Mouse (Mus musculus): ENCODE results near the gene Mapt. TPM values are rescaled to one million over a fixed set of nuclear protein-coding genes. Genes with fewer than 3 reads are reported as not detected.
A peak's percentile ranks its signal among the peaks of the same experiment; 100 is the strongest.

The Mapt gene
- polyA plus RNA-seq, 1 experiment from 2014 or later = 14.7 TPM

GRCm38 (mm10) chr11:104309377-104310225 lies 78.4 kb downstream of the Mapt start:
- Histone ChIP-seq H3K4me3 (peak overlapping the region; percentile 33; the same call in 1 of the 2 replicates), H3K9me3 (no peaks in the 10 kb centered on the region), H3K4me1 (no peaks in the 10 kb centered on the region; the same call in none of the 2 replicates), H3K27ac (replicated peaks) (no peak overlapping the region), H3K27me3 (replicated peaks; ENCODE audit: low read depth, poor library complexity, severe bottlenecking) (peaks cover 32% of the 10 kb centered on the region), H3K36me3 (replicated peaks) (no peaks in the 10 kb centered on the region)
- DNase-seq (ENCODE audit: low spot score) = no peak
- 38% methylated on average over 12 of the region's 12 CpGs for WGBS

- Histone ChIP-seq H3K4me3 (peak overlapping the region; percentile 33; the same call in 1 of the 2 replicates), H3K36me3 (replicated peaks) (no peaks in the 10 kb centered on the region), H3K27me3 (replicated peaks; ENCODE audit: low read depth, poor library complexity, severe bottlenecking) (peaks cover 32% of the 10 kb centered on the region), H3K9me3 (no peaks in the 10 kb centered on the region), H3K4me1 (no peaks in the 10 kb centered on the region; the same call in none of the 2 replicates), H3K27ac (replicated peaks) (no peak overlapping the region)
- WGBS = 14% methylated on average over 23 of the region's 23 CpGs
- no peak for DNase-seq (ENCODE audit: low spot score)
These were observed 79.2 kb downstream of the Mapt start for GRCm38 (mm10) chr11:104310226-104310887.

DNA sequence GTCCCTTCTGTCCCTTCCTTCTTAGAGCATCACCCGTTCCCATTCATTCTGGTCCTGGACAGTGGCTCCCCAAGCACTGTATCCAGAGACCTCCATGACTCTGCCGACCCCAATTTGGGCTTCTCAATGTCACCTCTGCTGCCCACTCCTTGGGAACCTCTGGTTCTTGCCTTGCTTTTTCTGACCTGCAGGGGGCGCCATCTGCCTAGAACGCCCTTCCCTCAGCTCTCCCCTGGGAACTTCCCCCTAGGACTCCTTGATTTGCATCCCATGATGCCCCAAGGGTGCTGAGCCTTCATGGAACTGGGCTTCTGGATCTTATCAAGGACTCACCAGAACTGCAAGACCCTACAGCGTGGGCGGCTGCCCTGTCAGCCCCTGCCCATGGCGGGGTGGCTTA lies 80.5 kb downstream of the Mapt start:
- no peak for DNase-seq (ENCODE audit: low spot score)
- no peaks in the 10 kb centered on the region; the same call in none of the 2 replicates for H3K4me1 ChIP-seq
- 76% methylated on average over 7 of the region's 7 CpGs for WGBS
- H3K9me3 ChIP-seq = no peaks in the 10 kb centered on the region
- H3K4me3 ChIP-seq = no peak overlapping the region
- H3K27ac ChIP-seq (replicated peaks) = no peak overlapping the region
- no peaks in the 10 kb centered on the region for H3K36me3 ChIP-seq (replicated peaks)
- H3K27me3 ChIP-seq (replicated peaks; ENCODE audit: low read depth, poor library complexity, severe bottlenecking) = peaks cover 32% of the 10 kb centered on the region

GRCm38 (mm10) chr11:104315703-104316102 lies 84.5 kb downstream of the Mapt start:
- Histone ChIP-seq H3K4me1 (peaks cover 28% of the 10 kb centered on the region), H3K9me3 (no peaks in the 10 kb centered on the region), H3K27me3 (replicated peaks; ENCODE audit: low read depth, poor library complexity, severe bottlenecking) (peaks cover 30% of the 10 kb centered on the region), H3K27ac (replicated peaks) (no peak overlapping the region), H3K36me3 (replicated peaks) (no peaks in the 10 kb centered on the region), H3K4me3 (no peak overlapping the region)
- 7% methylated on average over 6 of the region's 6 CpGs for WGBS
- peak; percentile 88 for DNase-seq (ENCODE audit: low spot score)

GRCm38 (mm10) chr11:104316685-104317400 lies 85.7 kb downstream of the Mapt start:
- Histone ChIP-seq H3K4me1 (peaks cover 33% of the 10 kb centered on the region), H3K36me3 (replicated peaks) (no peaks in the 10 kb centered on the region), H3K4me3 (no peak overlapping the region), H3K9me3 (no peaks in the 10 kb centered on the region), H3K27me3 (replicated peaks; ENCODE audit: low read depth, poor library complexity, severe bottlenecking) (peaks cover 23% of the 10 kb centered on the region), H3K27ac (replicated peaks) (no peak overlapping the region)
- DNase-seq (ENCODE audit: low spot score) = no peak
- 74% methylated on average over 16 of the region's 16 CpGs for WGBS

DNA sequence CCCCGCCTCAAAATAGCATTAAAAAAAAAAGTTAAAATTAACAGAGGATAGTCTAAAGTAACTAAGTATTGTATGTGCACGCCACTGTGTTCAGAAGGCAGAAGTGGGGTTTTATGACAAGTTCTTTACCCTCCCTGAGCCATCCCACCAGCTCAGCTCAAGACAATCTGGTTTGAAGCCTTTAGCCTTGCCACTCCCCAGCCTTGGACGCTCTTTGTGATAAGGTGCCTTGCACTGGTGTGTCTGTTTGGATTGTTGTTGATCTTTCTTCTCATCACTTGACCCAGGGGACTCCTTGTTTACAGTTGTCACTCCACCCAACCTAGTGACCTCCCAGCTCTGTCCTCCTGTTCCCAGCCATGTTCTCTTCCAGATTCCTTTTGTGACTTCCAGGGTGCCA lies 86.4 kb downstream of the Mapt start:
- WGBS = 82% methylated on average over 3 of the region's 3 CpGs
- DNase-seq (ENCODE audit: low spot score) = no peak
- Histone ChIP-seq H3K4me1 (peaks cover 33% of the 10 kb centered on the region), H3K36me3 (replicated peaks) (no peaks in the 10 kb centered on the region), H3K9me3 (no peaks in the 10 kb centered on the region), H3K27me3 (replicated peaks; ENCODE audit: low read depth, poor library complexity, severe bottlenecking) (peaks cover 23% of the 10 kb centered on the region), H3K4me3 (no peak overlapping the region), H3K27ac (replicated peaks) (no peak overlapping the region)

- Histone ChIP-seq H3K27ac (replicated peaks) (peak overlapping the region; percentile 77), H3K4me1 (peaks cover 33% of the 10 kb centered on the region), H3K36me3 (replicated peaks) (no peaks in the 10 kb centered on the region), H3K9me3 (no peaks in the 10 kb centered on the region), H3K4me3 (peak overlapping the region; percentile 65), H3K27me3 (replicated peaks; ENCODE audit: low read depth, poor library complexity, severe bottlenecking) (peaks cover 23% of the 10 kb centered on the region)
- peak; percentile 64 for DNase-seq (ENCODE audit: low spot score)
- 1% methylated on average over 24 of the region's 24 CpGs for WGBS
These were observed 88.0 kb downstream of the Mapt start for GRCm38 (mm10) chr11:104318940-104319781.

GRCm38 (mm10) chr11:104320511-104320910 lies 89.3 kb downstream of the Mapt start:
- H3K4me1 ChIP-seq = peaks cover 33% of the 10 kb centered on the region
- 63% methylated on average over 5 of the region's 5 CpGs for WGBS
- no peaks in the 10 kb centered on the region for H3K9me3 ChIP-seq
- no peaks in the 10 kb centered on the region for H3K36me3 ChIP-seq (replicated peaks)
- no peak overlapping the region for H3K4me3 ChIP-seq
- DNase-seq (ENCODE audit: low spot score) = no peak
- H3K27me3 ChIP-seq (replicated peaks; ENCODE audit: low read depth, poor library complexity, severe bottlenecking) = peaks cover 23% of the 10 kb centered on the region
- H3K27ac ChIP-seq (replicated peaks) = no peak overlapping the region

GRCm38 (mm10) chr11:104322142-104322541 lies 91.0 kb downstream of the Mapt start:
- H3K27me3 ChIP-seq (replicated peaks; ENCODE audit: low read depth, poor library complexity, severe bottlenecking) = peaks cover 23% of the 10 kb centered on the region
- H3K27ac ChIP-seq (replicated peaks) = no peak overlapping the region
- WGBS = 26% methylated on average over 4 of the region's 4 CpGs
- H3K4me1 ChIP-seq = peaks cover 33% of the 10 kb centered on the region
- H3K36me3 ChIP-seq (replicated peaks) = no peaks in the 10 kb centered on the region
- no peaks in the 10 kb centered on the region for H3K9me3 ChIP-seq
- no peak for DNase-seq (ENCODE audit: low spot score)
- H3K4me3 ChIP-seq = no peak overlapping the region

GRCm38 (mm10) chr11:104327462-104327861 lies 96.3 kb downstream of the Mapt start:
- H3K4me1 ChIP-seq = peaks cover 6% of the 10 kb centered on the region; the same call in 1 of the 2 replicates
- H3K27ac ChIP-seq (replicated peaks) = no peak overlapping the region
- WGBS = 96% methylated on average over 1 of the region's 1 CpGs

DNA sequence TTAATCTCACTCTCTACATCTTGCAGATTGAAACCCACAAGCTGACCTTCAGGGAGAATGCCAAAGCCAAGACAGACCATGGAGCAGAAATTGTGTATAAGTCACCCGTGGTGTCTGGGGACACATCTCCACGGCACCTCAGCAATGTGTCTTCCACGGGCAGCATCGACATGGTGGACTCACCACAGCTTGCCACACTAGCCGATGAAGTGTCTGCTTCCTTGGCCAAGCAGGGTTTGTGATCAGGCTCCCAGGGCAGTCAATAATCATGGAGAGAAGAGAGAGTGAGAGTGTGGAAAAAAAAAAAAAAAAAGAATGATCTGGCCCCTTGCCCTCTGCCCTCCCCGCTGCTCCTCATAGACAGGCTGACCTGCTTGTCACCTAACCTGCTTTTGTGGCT lies 96.8 kb downstream of the Mapt start:
- H3K4me1 ChIP-seq = peaks cover 6% of the 10 kb centered on the region; the same call in 1 of the 2 replicates
- DNase-seq (ENCODE audit: low spot score) = no peak
- H3K27ac ChIP-seq (replicated peaks) = no peak overlapping the region
- H3K4me3 ChIP-seq = no peak overlapping the region
- WGBS = 84% methylated on average over 6 of the region's 6 CpGs
- no peaks in the 10 kb centered on the region for H3K27me3 ChIP-seq (replicated peaks; ENCODE audit: low read depth, poor library complexity, severe bottlenecking)
- no peaks in the 10 kb centered on the region for H3K9me3 ChIP-seq
- H3K36me3 ChIP-seq (replicated peaks) = peaks cover 28% of the 10 kb centered on the region

More at GRCm38 (mm10) chr11:104327462-104327861, 96.3 kb downstream of the Mapt start:
- no peaks in the 10 kb centered on the region for H3K9me3 ChIP-seq
- no peak overlapping the region for H3K4me3 ChIP-seq
- no peak for DNase-seq (ENCODE audit: low spot score)
- peaks cover 23% of the 10 kb centered on the region for H3K36me3 ChIP-seq (replicated peaks)
- H3K27me3 ChIP-seq (replicated peaks; ENCODE audit: low read depth, poor library complexity, severe bottlenecking) = no peaks in the 10 kb centered on the region
